Mouse (Mus musculus) kidney, embryonic 14.5 days (tissue): ENCODE measurements around the gene Mipol1. TPM values are rescaled to one million over a fixed set of nuclear protein-coding genes. Genes with fewer than 3 reads are reported as not detected.

Experiments used
- ATAC-seq: fragments of 200-750 bp; cut with Nextera tagmentation; 2 replicates; pipeline ENCODE4 v1.8.0; 2017; ENCODE audit warnings: moderate number of reproducible peaks, mild to moderate bottlenecking, moderate TSS enrichment, moderate library complexity; ENCODE audit not compliant: low FRiP score, low TSS enrichment
- H3K27ac ChIP-seq: fragments of 300-500 bp; sonication (generic); 2 replicates; pipeline ENCODE4 v1.5.1; 2014; ENCODE audit warnings: low read depth, mild to moderate bottlenecking, low read length, moderate library complexity, mixed read lengths
- H3K27me3 ChIP-seq: fragments of 300-500 bp; sonication (generic); 2 replicates; pipeline ENCODE4 v1.6.1; 2014; ENCODE audit warnings: mild to moderate bottlenecking, low read length; ENCODE audit not compliant: control insufficient read depth, insufficient read depth
- H3K36me3 ChIP-seq: fragments of 300-500 bp; sonication (generic); 2 replicates; pipeline ENCODE4 v1.6.1; 2014; ENCODE audit warnings: low read length, mixed read lengths; ENCODE audit not compliant: control insufficient read depth, insufficient read depth
- H3K4me1 ChIP-seq: fragments of 300-500 bp; sonication (generic); 2 replicates; pipeline ENCODE4 v1.6.1; 2014; ENCODE audit warnings: low read length, mixed read lengths; ENCODE audit not compliant: control insufficient read depth, insufficient read depth
- H3K4me2 ChIP-seq: fragments of 300-500 bp; sonication (generic); replicated peaks from 2 replicates; pipeline ENCODE4 v1.6.1; 2014; ENCODE audit warnings: low read depth, mild to moderate bottlenecking, low read length
- H3K4me3 ChIP-seq: fragments of 300-500 bp; sonication (generic); 2 replicates; pipeline ENCODE4 v1.5.1; 2014; ENCODE audit warnings: mild to moderate bottlenecking, low read length
- H3K9ac ChIP-seq: fragments of 300-500 bp; sonication (generic); 2 replicates; pipeline ENCODE4 v1.6.1; 2014; ENCODE audit warnings: low read depth, mild to moderate bottlenecking, low read length, moderate library complexity
- H3K9me3 ChIP-seq: fragments of 300-500 bp; sonication (generic); 2 replicates; pipeline ENCODE4 v1.6.1; 2016; ENCODE audit warnings: low read length; ENCODE audit not compliant: control insufficient read depth
- WGBS: fragments of 180-500 bp; shearing (Covaris S2); extraction: QIAGEN DNeasy Blood & Tissue Kit; methylation state at CpG from one replicate; pipeline ENCODE4 v1.1.7; 2014; 5-methylcytosine and 5-hydroxymethylcytosine counted together
- polyA plus RNA-seq: library from polyadenylated mRNA; unstranded; fragments of >200 nt; fragmentation: Nextera tagmentation; extraction: Ambion mirVana; gene quantifications from 2 replicates; pipeline ENCODE4 v1.2.1, GENCODE M21; 2014

The Mipol1 gene
- polyA plus RNA-seq, 1 experiment from 2014 or later, result 11.3 TPM

GRCm38 (mm10) chr12:57387588-57388292 is 157.5 kb downstream of the Mipol1 start:
- H3K4me3 ChIP-seq, result no peak overlapping the region
- no peaks in the 10 kb centered on the region for H3K36me3 ChIP-seq
- ATAC-seq, result no peak
- no peaks in the 10 kb centered on the region for H3K4me1 ChIP-seq
- no peaks in the 10 kb centered on the region for H3K9me3 ChIP-seq
- no peak overlapping the region for H3K27ac ChIP-seq
- no peaks in the 10 kb centered on the region for H3K27me3 ChIP-seq
- 89% methylated on average over 2 of the region's 2 CpGs for WGBS
- no peak overlapping the region for H3K4me2 ChIP-seq
- no peak overlapping the region for H3K9ac ChIP-seq

- ATAC-seq, result no peak
- WGBS, result 63% methylated on average over 4 of the region's 4 CpGs
These were observed 169.3 kb downstream of the Mipol1 start for GRCm38 (mm10) chr12:57399547-57399946.

GRCm38 (mm10) chr12:57400186-57400585 is 170.0 kb downstream of the Mipol1 start:
- no peak overlapping the region for H3K9ac ChIP-seq
- H3K4me1 ChIP-seq, result no peaks in the 10 kb centered on the region
- no peak overlapping the region for H3K27ac ChIP-seq
- no peaks in the 10 kb centered on the region for H3K27me3 ChIP-seq
- H3K36me3 ChIP-seq, result no peaks in the 10 kb centered on the region
- no peak overlapping the region for H3K4me3 ChIP-seq
- no peak overlapping the region for H3K4me2 ChIP-seq
- 66% methylated on average over 4 of the region's 4 CpGs for WGBS
- no peaks in the 10 kb centered on the region for H3K9me3 ChIP-seq
- no peak for ATAC-seq

More at GRCm38 (mm10) chr12:57399547-57399946, 169.3 kb downstream of the Mipol1 start:
- no peaks in the 10 kb centered on the region for H3K27me3 ChIP-seq
- H3K27ac ChIP-seq, result no peak overlapping the region
- no peak overlapping the region for H3K4me3 ChIP-seq
- H3K4me1 ChIP-seq, result no peaks in the 10 kb centered on the region
- no peaks in the 10 kb centered on the region for H3K9me3 ChIP-seq
- H3K9ac ChIP-seq, result no peak overlapping the region
- no peak overlapping the region for H3K4me2 ChIP-seq
- H3K36me3 ChIP-seq, result no peaks in the 10 kb centered on the region

GRCm38 (mm10) chr12:57401126-57401525 is 170.9 kb downstream of the Mipol1 start:
- 64% methylated on average over 7 of the region's 7 CpGs for WGBS
- Histone ChIP-seq H3K4me2 (no peak overlapping the region), H3K4me1 (no peaks in the 10 kb centered on the region), H3K27me3 (no peaks in the 10 kb centered on the region), H3K9ac (no peak overlapping the region), H3K4me3 (no peak overlapping the region), H3K27ac (no peak overlapping the region), H3K9me3 (no peaks in the 10 kb centered on the region), H3K36me3 (no peaks in the 10 kb centered on the region)
- no peak for ATAC-seq

- ATAC-seq, result no peak
- H3K4me2 ChIP-seq, result no peak overlapping the region
- no peaks in the 10 kb centered on the region for H3K27me3 ChIP-seq
- H3K4me1 ChIP-seq, result no peaks in the 10 kb centered on the region
- H3K9ac ChIP-seq, result no peak overlapping the region
- no peaks in the 10 kb centered on the region for H3K9me3 ChIP-seq
- H3K36me3 ChIP-seq, result no peaks in the 10 kb centered on the region
- H3K4me3 ChIP-seq, result no peak overlapping the region
- 81% methylated on average over 6 of the region's 6 CpGs for whole genome bisulfite sequencing
- H3K27ac ChIP-seq, result no peak overlapping the region
These were observed 172.1 kb downstream of the Mipol1 start for GRCm38 (mm10) chr12:57402360-57402759.

GRCm38 (mm10) chr12:57409976-57410375 is 179.7 kb downstream of the Mipol1 start:
- no peak overlapping the region for H3K4me3 ChIP-seq

GRCm38 (mm10) chr12:57413833-57414232 is 183.6 kb downstream of the Mipol1 start:
- no peak overlapping the region for H3K27ac ChIP-seq
- no peaks in the 10 kb centered on the region for H3K9me3 ChIP-seq
- H3K9ac ChIP-seq, result no peak overlapping the region
- 65% methylated on average over 3 of the region's 3 CpGs for WGBS
- ATAC-seq, result no peak
- H3K36me3 ChIP-seq, result no peaks in the 10 kb centered on the region
- H3K4me1 ChIP-seq, result no peaks in the 10 kb centered on the region
- H3K4me3 ChIP-seq, result no peak overlapping the region
- no peak overlapping the region for H3K4me2 ChIP-seq
- no peaks in the 10 kb centered on the region for H3K27me3 ChIP-seq

More at GRCm38 (mm10) chr12:57409976-57410375, 179.7 kb downstream of the Mipol1 start:
- H3K27ac ChIP-seq, result no peak overlapping the region
- H3K4me2 ChIP-seq, result no peak overlapping the region
- H3K9me3 ChIP-seq, result no peaks in the 10 kb centered on the region
- ATAC-seq, result no peak
- H3K9ac ChIP-seq, result no peak overlapping the region
- no peaks in the 10 kb centered on the region for H3K4me1 ChIP-seq
- no peaks in the 10 kb centered on the region for H3K27me3 ChIP-seq
- H3K36me3 ChIP-seq, result no peaks in the 10 kb centered on the region

- Histone ChIP-seq H3K9me3 (no peaks in the 10 kb centered on the region), H3K4me3 (no peak overlapping the region), H3K27ac (no peak overlapping the region), H3K9ac (no peak overlapping the region), H3K27me3 (no peaks in the 10 kb centered on the region), H3K36me3 (no peaks in the 10 kb centered on the region), H3K4me1 (no peaks in the 10 kb centered on the region), H3K4me2 (no peak overlapping the region)
- WGBS, result 88% methylated on average over 5 of the region's 5 CpGs
- no peak for ATAC-seq
These were observed 194.7 kb downstream of the Mipol1 start for GRCm38 (mm10) chr12:57424902-57425301.

GRCm38 (mm10) chr12:57428243-57428642 is 198.0 kb downstream of the Mipol1 start:
- H3K9ac ChIP-seq, result no peak overlapping the region
- no peaks in the 10 kb centered on the region for H3K4me1 ChIP-seq
- no peaks in the 10 kb centered on the region for H3K9me3 ChIP-seq
- H3K4me2 ChIP-seq, result no peak overlapping the region
- whole genome bisulfite sequencing, result 79% methylated on average over 3 of the region's 3 CpGs
- H3K27ac ChIP-seq, result no peak overlapping the region
- ATAC-seq, result no peak
- no peaks in the 10 kb centered on the region for H3K27me3 ChIP-seq
- no peak overlapping the region for H3K4me3 ChIP-seq
- no peaks in the 10 kb centered on the region for H3K36me3 ChIP-seq
